Mouse (Mus musculus): ENCODE results near the gene Vwa2.

Vwa2 gene

GRCm38 (mm10) chr19:56908472-56909270, 34.6 kb downstream of the Vwa2 start:
- peak; percentile 13 to 21 for DNase-seq (ENCODE audit: low spot score in 2 of 2)

GRCm38 (mm10) chr19:56910561-56910960, 36.5 kb downstream of the Vwa2 start:
- DNase-seq (ENCODE audit: low spot score in 2 of 2): no peak

- no peak for DNase-seq (ENCODE audit: low spot score in 2 of 2)
Observed at GRCm38 (mm10) chr19:56913761-56914160, 39.7 kb downstream of the Vwa2 start.

- no peak for DNase-seq (ENCODE audit: low spot score in 2 of 2)
Observed at GRCm38 (mm10) chr19:56914658-56915057, 40.6 kb downstream of the Vwa2 start.

- DNase-seq (ENCODE audit: low spot score in 2 of 2): no peak
Observed at GRCm38 (mm10) chr19:56915084-56915483, 41.0 kb downstream of the Vwa2 start.

DNA sequence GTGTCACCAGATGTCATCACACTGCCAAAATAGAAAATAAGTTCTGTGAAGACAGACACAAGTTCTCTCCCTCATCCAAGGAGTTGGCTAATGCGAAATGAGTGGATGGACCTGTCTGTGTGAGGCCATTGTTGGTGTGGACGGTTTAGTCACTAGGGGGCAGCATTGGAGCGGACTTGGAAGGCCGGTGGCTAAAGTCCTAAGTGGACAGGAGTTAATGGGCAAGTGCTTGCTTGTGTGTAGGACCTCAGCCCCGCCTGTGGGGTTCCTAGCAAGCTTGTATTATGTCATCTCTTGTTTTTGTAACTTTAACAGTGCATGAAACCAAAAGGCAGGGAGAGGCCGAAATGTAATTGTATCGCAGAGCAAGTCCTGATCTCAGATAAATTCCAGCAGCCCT, 45.6 kb downstream of the Vwa2 start:
- DNase-seq (ENCODE audit: low spot score in 2 of 2): peak; percentile 68 to 79

DNA sequence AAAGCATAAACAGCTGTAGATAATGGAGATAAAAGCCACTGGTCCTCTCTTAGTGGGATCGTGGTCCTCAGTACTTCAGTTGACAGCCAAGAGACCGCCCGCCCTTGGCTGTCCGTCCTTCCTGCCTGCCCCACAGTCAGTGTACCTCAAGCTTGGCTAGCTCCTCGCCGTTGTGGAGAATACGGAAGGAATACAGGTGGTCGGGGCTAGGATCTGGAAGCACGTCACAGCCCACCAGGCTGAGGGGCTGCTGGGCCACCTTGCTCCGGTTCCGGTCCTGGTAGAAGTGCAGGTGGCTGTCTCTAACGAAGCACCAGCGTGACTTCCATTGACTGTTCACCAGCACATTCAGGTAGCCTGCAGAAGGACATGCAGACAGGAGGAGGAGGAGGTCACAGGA, 46.2 kb downstream of the Vwa2 start:
- no peak for DNase-seq (ENCODE audit: low spot score in 2 of 2)

- DNase-seq (ENCODE audit: low spot score in 2 of 2): no peak
Observed at GRCm38 (mm10) chr19:56921744-56922143, 47.7 kb downstream of the Vwa2 start.

- no peak for DNase-seq (ENCODE audit: low spot score in 2 of 2)
Observed at GRCm38 (mm10) chr19:56929392-56929791, 55.3 kb downstream of the Vwa2 start.

DNA sequence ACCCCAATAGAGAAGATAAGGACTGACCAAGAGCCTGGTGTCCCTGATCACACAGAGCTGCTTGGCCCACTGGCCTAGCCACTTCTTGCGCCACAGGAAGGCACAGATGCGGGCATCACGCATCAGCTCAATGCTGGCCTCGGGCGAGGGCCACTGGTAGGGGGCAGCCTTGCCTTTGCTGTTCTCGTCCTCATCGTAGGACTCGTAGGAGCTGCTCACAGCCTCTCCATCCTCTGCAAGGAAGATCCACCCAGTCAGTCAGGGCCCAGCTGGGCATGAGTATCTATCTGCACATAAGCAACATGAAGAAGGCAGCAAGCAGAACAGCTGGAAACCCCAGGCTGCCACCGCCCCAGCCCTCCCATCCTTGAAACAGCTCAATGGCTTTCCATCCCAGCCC, 56.0 kb downstream of the Vwa2 start:
- no peak for DNase-seq (ENCODE audit: low spot score in 2 of 2)

- no peak for DNase-seq (ENCODE audit: low spot score in 2 of 2)
Observed at GRCm38 (mm10) chr19:56933800-56934199, 59.8 kb downstream of the Vwa2 start.

DNA sequence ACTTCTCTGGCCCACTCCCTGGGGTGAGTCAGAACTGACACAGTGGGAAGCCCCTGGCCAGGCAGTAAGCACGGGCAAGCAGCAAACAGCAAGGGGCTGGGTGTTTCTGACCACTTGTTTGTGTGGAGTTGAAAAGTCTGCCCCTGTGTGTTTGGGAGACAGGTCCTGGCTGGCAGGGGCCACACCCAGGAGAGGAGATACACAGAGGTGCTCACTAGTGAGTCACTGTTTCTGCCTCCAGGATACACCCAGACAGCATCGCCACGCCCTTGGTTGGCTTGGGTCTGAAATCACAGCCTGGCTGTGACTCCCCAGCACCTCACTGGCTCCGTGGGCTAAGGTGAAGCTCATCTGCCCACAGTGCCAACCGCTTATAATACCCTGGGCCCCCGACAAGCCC, 61.1 kb downstream of the Vwa2 start:
- DNase-seq (ENCODE audit: low spot score in 2 of 2): no peak

- DNase-seq (ENCODE audit: low spot score in 2 of 2): no peak
Observed at GRCm38 (mm10) chr19:56935777-56936176, 61.7 kb downstream of the Vwa2 start.

DNA sequence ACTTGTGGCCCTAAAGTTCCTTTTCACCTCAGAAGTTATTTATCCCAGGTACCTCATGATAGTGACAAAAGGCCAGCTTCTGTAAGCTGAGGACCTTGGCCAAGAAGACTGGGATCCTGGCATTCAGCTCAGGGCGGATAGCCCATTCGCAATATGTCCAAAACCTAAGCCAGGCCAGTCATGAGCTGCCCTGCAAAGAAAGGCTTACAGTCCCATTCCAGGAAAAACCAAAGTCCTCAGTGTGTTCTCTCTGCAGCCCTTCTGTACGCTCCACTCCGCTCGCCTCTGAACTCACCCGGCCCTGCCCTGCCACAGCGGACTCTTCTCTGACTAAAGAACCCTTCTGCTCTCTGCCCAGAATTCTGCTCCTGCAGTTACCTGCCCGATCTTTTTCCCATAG, 62.2 kb downstream of the Vwa2 start:
- no peak for DNase-seq (ENCODE audit: low spot score in 2 of 2)

GRCm38 (mm10) chr19:56937911-56938310, 63.9 kb downstream of the Vwa2 start:
- no peak for DNase-seq (ENCODE audit: low spot score in 2 of 2)

DNA sequence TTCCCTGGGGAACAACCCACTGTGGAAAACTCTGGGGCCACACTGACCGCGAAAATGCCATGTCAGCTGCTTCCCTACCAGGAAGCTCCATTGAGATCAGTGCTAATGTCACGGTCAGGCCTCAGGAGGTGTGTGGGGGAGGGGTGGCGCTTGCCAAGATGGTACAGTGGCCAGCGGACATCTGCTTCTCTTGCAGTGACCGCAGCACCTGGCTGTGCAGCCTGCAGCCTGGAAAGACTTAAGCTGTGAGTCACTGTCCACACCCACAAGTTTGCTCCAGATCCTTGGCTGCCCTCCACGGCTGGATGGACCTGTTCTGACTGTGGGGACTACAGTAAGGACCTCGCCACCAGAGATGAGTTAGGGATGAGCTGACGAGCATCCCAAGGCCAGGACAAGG, 65.8 kb downstream of the Vwa2 start:
- no peak for DNase-seq (ENCODE audit: low spot score in 2 of 2)

GRCm38 (mm10) chr19:56940507-56940906, 66.5 kb downstream of the Vwa2 start:
- DNase-seq (ENCODE audit: low spot score in 2 of 2): no peak

- DNase-seq (ENCODE audit: low spot score in 2 of 2): no peak
Observed at GRCm38 (mm10) chr19:56942216-56942615, 68.2 kb downstream of the Vwa2 start.

GRCm38 (mm10) chr19:56944211-56944610, 70.2 kb downstream of the Vwa2 start:
- no peak for DNase-seq (ENCODE audit: low spot score in 2 of 2)

- no peak for DNase-seq (ENCODE audit: low spot score in 2 of 2)
Observed at GRCm38 (mm10) chr19:56944826-56945225, 70.8 kb downstream of the Vwa2 start.

- DNase-seq (ENCODE audit: low spot score in 2 of 2): no peak
Observed at GRCm38 (mm10) chr19:56945621-56946020, 71.6 kb downstream of the Vwa2 start.

GRCm38 (mm10) chr19:56946277-56946676, 72.2 kb downstream of the Vwa2 start:
- DNase-seq (ENCODE audit: low spot score in 2 of 2): no peak

DNA sequence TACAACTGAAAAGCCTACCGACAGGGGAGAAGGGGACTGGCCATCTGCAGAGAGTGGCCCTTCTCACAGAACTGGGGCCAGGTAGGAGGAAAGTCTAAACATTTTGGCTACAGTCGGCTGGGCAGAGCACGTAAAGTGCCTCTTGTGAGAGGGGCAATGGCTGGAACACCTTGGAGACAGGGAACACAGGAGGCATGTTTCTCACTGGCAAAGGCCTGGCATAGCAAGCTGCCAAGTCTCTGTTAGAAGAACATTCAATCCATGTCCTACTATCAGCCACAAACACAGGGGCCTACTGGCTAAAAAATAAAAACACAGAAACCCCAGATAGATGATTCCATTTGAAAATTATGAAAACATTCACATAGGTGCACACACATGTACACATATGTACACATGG, 72.7 kb downstream of the Vwa2 start:
- DNase-seq (ENCODE audit: low spot score in 2 of 2): no peak

Data from frontal cortex, postnatal 25 days (tissue).